Mouse (Mus musculus) left cerebral cortex, adult 2 months (tissue): ENCODE results near the gene Rps6ka1. TPM values are rescaled to one million over a fixed set of nuclear protein-coding genes. Genes with fewer than 3 reads are reported as not detected.
A peak's percentile ranks its signal among the peaks of the same experiment; 100 is the strongest.
"Not testable (repeated sequence)": the region's sequence is repeated elsewhere in the genome, so short reads cannot be mapped to it uniquely, and the experiment has no call there.

Source experiments
- DNase-seq, 2 experiments: peaks; one replicate each; pipeline ENCODE4 v3.0.0; 2021 to 2022; ENCODE audit warnings: low spot score in 2 of 2, mixed read lengths in 1 of 2; ENCODE audit errors: extremely low spot score in 1 of 2
- H3K27ac ChIP-seq: fragments of 200-600 bp; 2 replicates; pipeline ENCODE4 v1.8.1; 2022
- H3K4me3 ChIP-seq: fragments of 200-600 bp; 2 replicates; pipeline ENCODE4 v1.8.1; 2022
- CTCF ChIP-seq: fragments of 200-600 bp; IDR thresholded peaks from 2 replicates; pipeline ENCODE4 v1.8.1; 2022; ENCODE audit warnings: antibody characterized with exemption, mild to moderate bottlenecking, moderate library complexity
- intact Hi-C: fragments of 180-260 bp; cut with DNase I; formaldehyde crosslinking; loops from one replicate; pipeline ENCODE4 v1.15.1; 2025
- long read RNA-seq, 2 experiments: library from polyadenylated mRNA; stranded (forward); transcript quantifications; one replicate each; pipeline ENCODE4 v2.0.0; 2021; ENCODE audit warnings: borderline mapping rate in 2 of 2
- total RNA-seq, 2 experiments: library from RNA; stranded (reverse); gene quantifications; 2 replicates each; pipeline ENCODE4 v1.2.3; 2021

Gene Rps6ka1
- total RNA-seq: 10 to 100 TPM; 11.8 to 12.6 TPM
- long read RNA-seq, experiment 1, transcript Rps6ka1-202 (22 exons, 3,135 nt): major isoform, 23 of 29 reads
- long read RNA-seq, experiment 1, partial matches to known transcripts: 2 of 29 reads
- long read RNA-seq, experiment 1, other reads (novel, unspliced or antisense): 2 of 29 reads
- long read RNA-seq, experiment 2, transcript Rps6ka1-202 (22 exons, 3,135 nt): major isoform, 24 of 31 reads
- long read RNA-seq, experiment 2, partial matches to known transcripts: 1 of 31 reads
- long read RNA-seq, experiment 2, other reads (novel, unspliced or antisense): 2 of 31 reads

GRCm38 (mm10) chr4:133887672-133888453 is at the start of gene Rps6ka1:
Gene Rps6ka1 (minus strand): TSS chr4:133887797.
- peak; percentile 69 to 70 for DNase-seq
- TF ChIP-seq CTCF: peak; percentile 50
- H3K4me3 ChIP-seq: peak within 1 kb of the TSS; percentile 73
- intact Hi-C loops: loop anchor here (1.0 kb wide), 1 partner anchor 22 kb away; no protein-coding TSS in a partner anchor
- H3K27ac ChIP-seq: peak within 1 kb of the TSS; percentile 87

- DNase-seq: no peak
- intact Hi-C loops: no loop called here
- no peak for TF ChIP-seq CTCF
- no peak overlapping the region for H3K27ac ChIP-seq
- no peak overlapping the region for H3K4me3 ChIP-seq
Measured at GRCm38 (mm10) chr4:133931785-133932184, 44.2 kb upstream of the Rps6ka1 start.

- Histone ChIP-seq H3K27ac (no peak overlapping the region), H3K4me3 (no peak overlapping the region)
- no peak for DNase-seq
- TF ChIP-seq CTCF: peak; percentile 63
- intact Hi-C loops: no loop called here
Measured at GRCm38 (mm10) chr4:133931349-133931748, 43.8 kb upstream of the Rps6ka1 start.

- Histone ChIP-seq H3K27ac (no peak overlapping the region), H3K4me3 (no peak overlapping the region)
- no peak for TF ChIP-seq CTCF
- intact Hi-C loops: no loop called here
- no peak for DNase-seq
Measured at GRCm38 (mm10) chr4:133929278-133929670, 41.7 kb upstream of the Rps6ka1 start.

- intact Hi-C loops: no loop called here
- Histone ChIP-seq H3K27ac (no peak overlapping the region), H3K4me3 (no peak overlapping the region)
- TF ChIP-seq CTCF: no peak
- no peak for DNase-seq
Measured at GRCm38 (mm10) chr4:133928576-133929277, 41.1 kb upstream of the Rps6ka1 start.

- TF ChIP-seq CTCF: no peak
- H3K27ac ChIP-seq: no peak overlapping the region
- intact Hi-C loops: no loop called here
- no peak overlapping the region for H3K4me3 ChIP-seq
- no peak for DNase-seq
Measured at GRCm38 (mm10) chr4:133925204-133925603, 37.6 kb upstream of the Rps6ka1 start.

- no peak for TF ChIP-seq CTCF
- no peak for DNase-seq
- no peak overlapping the region for H3K4me3 ChIP-seq
- no peak overlapping the region for H3K27ac ChIP-seq
- intact Hi-C loops: no loop called here
Measured at GRCm38 (mm10) chr4:133923743-133924142, 36.1 kb upstream of the Rps6ka1 start.

GRCm38 (mm10) chr4:133918093-133918825 is 30.7 kb upstream of the Rps6ka1 start:
- H3K27ac ChIP-seq, H3K4me3 ChIP-seq, intact Hi-C loops: not testable (repeated sequence)
- peak; percentile 22 to 35 for DNase-seq

GRCm38 (mm10) chr4:133911983-133912382 is 24.4 kb upstream of the Rps6ka1 start:
- no peak for DNase-seq
- no peak overlapping the region for H3K27ac ChIP-seq
- intact Hi-C loops: loop anchor here (2.0 to 5.0 kb wide), 2 partner anchors 75 to 240 kb away; partner anchors contain the start of gene Pigv
- no peak overlapping the region for H3K4me3 ChIP-seq
- TF ChIP-seq CTCF: no peak

GRCm38 (mm10) chr4:133910236-133911211 is 22.9 kb upstream of the Rps6ka1 start:
- intact Hi-C loops: loop anchor here (1.0 to 5.0 kb wide), 5 partner anchors 23 to 238 kb away; partner anchors contain the start of genes Pigv and Rps6ka1

More at GRCm38 (mm10) chr4:133910236-133911211, 22.9 kb upstream of the Rps6ka1 start:
- DNase-seq: peak; percentile 91 to 94
- TF ChIP-seq CTCF: peak; percentile 99
- peak overlapping the region; percentile 55 for H3K4me3 ChIP-seq
- peak overlapping the region; percentile 91 for H3K27ac ChIP-seq
